Mouse (Mus musculus) adrenal gland, postnatal 10 days (tissue): ENCODE data around the gene Atp6v1f. TPM values are rescaled to one million over a fixed set of nuclear protein-coding genes. Genes with fewer than 3 reads are reported as not detected.

ENCODE experiments used
- DNase-seq: peaks from one replicate; pipeline ENCODE4 v3.0.0; 2021; ENCODE audit warnings: mixed read lengths
- total RNA-seq, 2 experiments: library from RNA; stranded (reverse); gene quantifications; 2 replicates each; pipeline ENCODE4 v1.2.3; 2021

Atp6v1f gene
- total RNA-seq, 2 experiments from 2014 or later, result 183 to 191 TPM

- no peak for DNase-seq
Observed at GRCm38 (mm10) chr6:29461502-29461901, 6.0 kb upstream of the Atp6v1f start.

- no peak for DNase-seq
Observed at GRCm38 (mm10) chr6:29463388-29463787, 4.1 kb upstream of the Atp6v1f start.

- no peak for DNase-seq
Observed at GRCm38 (mm10) chr6:29468851-29469250, 1.3 kb downstream of the Atp6v1f start.

GRCm38 (mm10) chr6:29471137-29471536, 3.6 kb downstream of the Atp6v1f start, which contains the start of gene Atp6v1fnb:
Atp6v1fnb (plus strand) TSS chr6:29471437.
- DNase-seq, result no peak

GRCm38 (mm10) chr6:29473941-29474691, 6.6 kb downstream of the Atp6v1f start:
- DNase-seq, result peak; percentile 92

GRCm38 (mm10) chr6:29474736-29475135, 7.2 kb downstream of the Atp6v1f start:
- peak; percentile 66 for DNase-seq

- peak; percentile 58 for DNase-seq
Observed at GRCm38 (mm10) chr6:29482691-29483090, 15.2 kb downstream of the Atp6v1f start.

GRCm38 (mm10) chr6:29484716-29485559, 17.4 kb downstream of the Atp6v1f start:
- DNase-seq, result peak; percentile 87

- DNase-seq, result no peak
Observed at GRCm38 (mm10) chr6:29485951-29486350, 18.4 kb downstream of the Atp6v1f start.

GRCm38 (mm10) chr6:29494101-29494500, 26.6 kb downstream of the Atp6v1f start:
- peak; percentile 78 for DNase-seq

- DNase-seq, result no peak
Observed at GRCm38 (mm10) chr6:29496270-29496669, 28.8 kb downstream of the Atp6v1f start.

GRCm38 (mm10) chr6:29497791-29498190, 30.3 kb downstream of the Atp6v1f start:
- DNase-seq, result no peak

GRCm38 (mm10) chr6:29500177-29500576, 32.7 kb downstream of the Atp6v1f start:
- DNase-seq, result no peak

GRCm38 (mm10) chr6:29500810-29501209, 33.3 kb downstream of the Atp6v1f start:
- DNase-seq, result no peak

- DNase-seq, result no peak
Observed at GRCm38 (mm10) chr6:29501599-29501998, 34.1 kb downstream of the Atp6v1f start.

GRCm38 (mm10) chr6:29505493-29505892, 38.0 kb downstream of the Atp6v1f start:
- no peak for DNase-seq

GRCm38 (mm10) chr6:29506834-29507233, 39.3 kb downstream of the Atp6v1f start:
- DNase-seq, result no peak

- peak; percentile 43 for DNase-seq
Observed at GRCm38 (mm10) chr6:29507447-29508309, 40.2 kb downstream of the Atp6v1f start, which contains the start of gene Kcp. Kcp (minus strand) TSS chr6:29507952.

- no peak for DNase-seq
Observed at GRCm38 (mm10) chr6:29509086-29509485, 41.6 kb downstream of the Atp6v1f start.

- DNase-seq, result peak; percentile 39
Observed at GRCm38 (mm10) chr6:29513284-29513683, 45.8 kb downstream of the Atp6v1f start.

GRCm38 (mm10) chr6:29517139-29517538, 49.6 kb downstream of the Atp6v1f start:
- peak; percentile 84 for DNase-seq
